Mouse (Mus musculus) liver, postnatal 0 days (tissue): ENCODE data around the gene Dscaml1. TPM values are rescaled to one million over a fixed set of nuclear protein-coding genes. Genes with fewer than 3 reads are reported as not detected.

ENCODE experiments used
- ATAC-seq: fragments of 200-750 bp; cut with Nextera tagmentation; 2 replicates; pipeline ENCODE4 v1.8.0; 2017; ENCODE audit warnings: mild to moderate bottlenecking, moderate library complexity
- DNase-seq: peaks from one replicate; pipeline ENCODE4 v3.0.0-alpha.2; 2016
- H3K27ac ChIP-seq: fragments of 300-500 bp; sonication (generic); 2 replicates; pipeline ENCODE4 v1.5.1; 2014; ENCODE audit warnings: antibody characterized with exemption, moderate library complexity, mild to moderate bottlenecking, low read depth
- H3K27me3 ChIP-seq: fragments of 300-500 bp; sonication (generic); 2 replicates; pipeline ENCODE4 v1.6.1; 2014; ENCODE audit warnings: low read length, control low read depth, mixed read lengths; ENCODE audit not compliant: insufficient read depth
- H3K36me3 ChIP-seq: fragments of 300-500 bp; sonication (generic); replicated peaks from 2 replicates; pipeline ENCODE4 v1.6.1; 2014; ENCODE audit warnings: mild to moderate bottlenecking, control low read depth, low read length, moderate library complexity, mixed read lengths; ENCODE audit not compliant: insufficient read depth
- H3K4me1 ChIP-seq: fragments of 300-500 bp; sonication (generic); 2 replicates; pipeline ENCODE4 v1.6.1; 2014; ENCODE audit warnings: antibody characterized with exemption, mild to moderate bottlenecking, control low read depth; ENCODE audit not compliant: insufficient read depth
- H3K4me2 ChIP-seq: fragments of 300-500 bp; sonication (generic); 2 replicates; pipeline ENCODE4 v1.6.1; 2014; ENCODE audit warnings: low read depth, mild to moderate bottlenecking, low read length, moderate library complexity, mixed read lengths
- H3K4me3 ChIP-seq: fragments of 300-500 bp; sonication (generic); 2 replicates; pipeline ENCODE4 v1.5.1; 2014; ENCODE audit warnings: low read depth, low read length
- H3K9ac ChIP-seq: fragments of 300-500 bp; sonication (generic); replicated peaks from 2 replicates; pipeline ENCODE4 v1.6.1; 2014; ENCODE audit warnings: mild to moderate bottlenecking, moderate library complexity
- H3K9me3 ChIP-seq: fragments of 300-500 bp; sonication (generic); 2 replicates; pipeline ENCODE4 v1.6.1; 2016; ENCODE audit warnings: mild to moderate bottlenecking, control low read depth, low read length, mixed read lengths
- CTCF ChIP-seq: sonication (generic); IDR thresholded peaks from 2 replicates; pipeline ENCODE4 v1.5.1; 2016; ENCODE audit warnings: antibody characterized with exemption, low read depth
- EP300 ChIP-seq: IDR thresholded peaks from 2 replicates; pipeline ENCODE4 v1.6.1; 2016; ENCODE audit warnings: antibody characterized with exemption, low read depth, mild to moderate bottlenecking
- WGBS: fragments of 180-500 bp; shearing (Covaris S2); extraction: QIAGEN DNeasy Blood & Tissue Kit; methylation state at CpG from one replicate; pipeline ENCODE4 v1.1.7; 2014; ENCODE audit not compliant: insufficient replicate concordance; 5-methylcytosine and 5-hydroxymethylcytosine counted together
- polyA plus RNA-seq: library from polyadenylated mRNA; unstranded; fragments of >200 nt; fragmentation: Nextera tagmentation; extraction: Ambion mirVana; gene quantifications from 2 replicates; pipeline ENCODE4 v1.2.1, GENCODE M21; 2015

Dscaml1 gene
- polyA plus RNA-seq, 1 experiment from 2014 or later: not detected

DNA sequence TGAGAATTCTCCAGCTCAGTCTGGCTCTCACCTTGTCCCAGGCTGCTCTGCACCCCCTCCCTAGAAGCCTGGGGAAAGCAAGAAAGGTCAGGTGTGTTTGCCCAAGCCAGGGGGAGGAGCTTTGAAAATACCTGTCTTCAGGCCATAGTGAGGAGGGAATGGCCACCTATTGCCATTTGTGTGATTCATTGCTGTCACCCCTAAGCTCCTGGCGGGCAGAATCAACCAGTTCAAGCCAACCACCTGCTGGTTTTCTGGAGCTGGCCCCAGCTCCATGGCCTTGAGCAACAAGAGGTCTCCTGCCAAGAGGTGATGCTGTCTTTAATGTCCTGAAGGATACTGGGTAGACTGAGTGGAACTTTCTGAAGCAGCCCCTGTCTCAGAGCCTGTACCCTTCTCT lies 28.1 kb upstream of the Dscaml1 start:
- Histone ChIP-seq H3K4me3 (no peak overlapping the region), H3K27me3 (peaks cover 5% of the 10 kb centered on the region; the same call in 1 of the 2 replicates), H3K4me1 (no peaks in the 10 kb centered on the region), H3K36me3 (no peaks in the 10 kb centered on the region), H3K27ac (no peak overlapping the region), H3K9me3 (no peaks in the 10 kb centered on the region), H3K4me2 (no peak overlapping the region), H3K9ac (no peak overlapping the region)
- no peak for DNase-seq
- TF ChIP-seq CTCF: no peak
- TF ChIP-seq EP300: no peak
- WGBS: 38% methylated on average over 1 of the region's 1 CpGs
- no peak for ATAC-seq

DNA sequence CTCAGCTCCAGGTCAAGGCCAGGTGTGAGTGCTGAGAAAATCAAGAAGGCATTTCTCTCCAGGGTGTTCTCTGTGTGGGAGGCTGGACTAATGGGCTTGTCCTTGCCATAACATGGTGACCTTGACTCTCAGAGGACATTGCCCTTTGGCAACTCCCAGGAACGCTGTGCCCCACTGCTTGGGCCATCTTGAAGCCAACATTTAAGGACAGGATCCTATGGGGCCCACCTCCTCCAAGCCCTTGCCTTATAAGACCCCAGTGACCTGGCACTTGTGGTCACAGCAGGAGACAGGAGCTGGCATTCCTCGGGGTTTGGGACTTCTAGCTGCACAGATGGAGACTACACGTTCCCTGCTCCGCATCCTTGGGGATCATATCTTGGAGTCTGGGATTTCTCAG lies 27.0 kb upstream of the Dscaml1 start, which contains the start of gene Fxyd2:
Gene Fxyd2 (plus strand): TSS at position 236 of the 400 bp plus-strand sequence.
- Histone ChIP-seq H3K4me2 (no peak within 1 kb of the TSS), H3K4me1 (no peaks in the 10 kb centered on the region), H3K9ac (no peak within 1 kb of the TSS), H3K27ac (no peak within 1 kb of the TSS), H3K36me3 (no peaks in the 10 kb centered on the region), H3K9me3 (no peaks in the 10 kb centered on the region), H3K4me3 (no peak within 1 kb of the TSS), H3K27me3 (peaks cover 5% of the 10 kb centered on the region; the same call in 1 of the 2 replicates)
- no peak for TF ChIP-seq CTCF
- no peak for TF ChIP-seq EP300
- no peak for ATAC-seq
- WGBS: 73% methylated on average over 4 of the region's 4 CpGs
- DNase-seq: no peak

DNA sequence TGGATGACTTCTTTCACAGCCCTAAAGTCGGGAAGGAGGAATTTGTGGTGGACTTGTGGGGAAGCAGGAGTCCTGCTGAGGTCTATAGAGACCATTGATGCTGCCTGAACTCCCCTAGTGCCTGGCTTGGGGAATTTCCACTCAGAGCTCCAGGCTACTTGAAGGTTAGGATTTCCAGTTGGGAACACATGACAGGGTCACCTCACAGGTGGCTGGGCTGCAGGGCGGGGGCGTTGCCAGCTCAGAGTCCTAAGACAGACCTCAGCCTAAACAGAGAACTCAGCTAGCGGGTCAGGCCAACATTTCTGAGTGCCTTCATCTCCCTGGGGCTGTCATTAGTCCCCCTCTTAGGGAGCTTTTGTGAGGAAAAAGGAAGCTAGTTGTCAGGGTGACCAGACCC lies 24.6 kb upstream of the Dscaml1 start:
- DNase-seq (no peak), ATAC-seq (no peak)
- WGBS: 53% methylated on average over 4 of the region's 4 CpGs
- Histone ChIP-seq H3K36me3 (no peaks in the 10 kb centered on the region), H3K27ac (no peak overlapping the region), H3K4me1 (no peaks in the 10 kb centered on the region), H3K4me3 (no peak overlapping the region), H3K9me3 (no peaks in the 10 kb centered on the region), H3K9ac (no peak overlapping the region), H3K27me3 (peaks cover 5% of the 10 kb centered on the region; the same call in 1 of the 2 replicates), H3K4me2 (no peak overlapping the region)
- no peak for TF ChIP-seq CTCF

DNA sequence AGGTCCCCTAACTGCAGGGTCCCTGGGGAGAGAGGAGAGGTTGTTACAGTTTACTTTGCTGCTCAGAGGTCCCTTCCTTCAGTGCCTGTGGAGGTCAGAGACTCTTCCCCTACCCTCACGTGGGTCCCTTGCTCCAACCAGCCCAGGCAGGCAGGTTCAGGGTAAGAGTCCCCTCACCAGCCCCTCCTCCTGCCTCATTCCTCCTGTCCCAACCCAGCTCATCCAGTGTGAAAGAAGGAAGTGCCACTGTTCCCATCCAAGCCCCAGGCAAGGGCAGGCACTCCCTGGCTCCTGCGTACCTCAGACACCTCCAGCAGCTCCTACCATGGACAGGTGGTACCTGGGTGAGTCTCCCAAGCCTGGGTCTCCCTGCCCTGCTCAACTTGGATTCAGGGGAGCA lies 23.5 kb upstream of the Dscaml1 start:
- ATAC-seq (no peak), DNase-seq (no peak)
- no peak overlapping the region for H3K4me2 ChIP-seq
- no peaks in the 10 kb centered on the region for H3K36me3 ChIP-seq
- 0 out of 2 replicates have a peak, but pooled peaks cover under 1% of the 10 kb centered on the region for H3K4me1 ChIP-seq
- H3K4me3 ChIP-seq: no peak overlapping the region
- peaks cover 5% of the 10 kb centered on the region; the same call in 1 of the 2 replicates for H3K27me3 ChIP-seq
- TF ChIP-seq EP300 (no peak), CTCF (no peak)
- no peaks in the 10 kb centered on the region for H3K9me3 ChIP-seq
- no peak overlapping the region for H3K9ac ChIP-seq
- WGBS: 27% methylated on average over 2 of the region's 2 CpGs
- no peak overlapping the region for H3K27ac ChIP-seq

GRCm38 (mm10) chr9:45405694-45406093 lies 20.7 kb upstream of the Dscaml1 start:
- Histone ChIP-seq H3K4me1 (0 out of 2 replicates have a peak, but pooled peaks cover 3% of the 10 kb centered on the region), H3K27me3 (peaks cover 8% of the 10 kb centered on the region; the same call in 1 of the 2 replicates), H3K9me3 (no peaks in the 10 kb centered on the region), H3K4me2 (no peak overlapping the region), H3K36me3 (no peaks in the 10 kb centered on the region), H3K4me3 (no peak overlapping the region), H3K9ac (no peak overlapping the region), H3K27ac (no peak overlapping the region)
- ATAC-seq: no peak
- WGBS: 30% methylated on average over 5 of the region's 5 CpGs
- TF ChIP-seq CTCF: no peak
- TF ChIP-seq EP300: no peak
- no peak for DNase-seq

DNA sequence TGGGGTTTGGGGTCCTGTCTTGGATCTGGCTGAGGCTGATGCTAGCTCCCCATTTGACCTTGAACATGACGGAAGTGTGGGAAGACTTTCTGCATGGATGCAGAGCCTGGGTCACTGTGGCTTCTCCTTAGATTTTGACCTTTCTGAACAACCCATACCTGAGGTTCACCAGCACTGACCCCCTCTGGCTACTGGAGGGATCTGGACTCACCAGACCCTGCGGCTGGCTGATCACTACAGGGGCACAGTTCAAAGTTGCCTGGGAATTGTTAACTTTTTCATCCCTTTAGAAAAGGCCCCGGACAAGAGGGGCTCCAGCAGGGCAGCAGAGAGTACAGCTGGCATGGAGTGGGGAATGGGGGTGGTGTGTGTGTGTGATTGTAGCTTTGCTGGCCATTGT lies 19.6 kb upstream of the Dscaml1 start:
- Histone ChIP-seq H3K27me3 (peaks cover 8% of the 10 kb centered on the region; the same call in 1 of the 2 replicates), H3K9me3 (no peaks in the 10 kb centered on the region), H3K4me3 (no peak overlapping the region), H3K9ac (no peak overlapping the region), H3K4me2 (no peak overlapping the region), H3K4me1 (peaks cover 3% of the 10 kb centered on the region; the same call in 1 of the 2 replicates), H3K27ac (no peak overlapping the region), H3K36me3 (no peaks in the 10 kb centered on the region)
- ATAC-seq (no peak), DNase-seq (no peak)
- 77% methylated on average over 3 of the region's 3 CpGs for WGBS
- TF ChIP-seq CTCF: no peak
- TF ChIP-seq EP300: no peak
